In genomic region chr17:48437421-48437911, GRCm38 (mm10) we compare ENCODE assay signal across 10 mouse cellular contexts. TPM values are rescaled to one million over a fixed set of nuclear protein-coding genes. Genes with fewer than 3 reads are reported as not detected.
DNase-seq lines count a peak whose midpoint lies in the region; ATAC-seq and TF ChIP-seq lines count a peak whose summit lies in the region.
"Had no signal": no experiment of that assay in that cellular context is flagged by ENCODE, and none has a peak within 500 bp of the region (broad histone marks: within the 10 kb centered on the region; RNA-seq: fewer than 3 reads in every experiment).

No protein-coding gene starts in this region.

- H3K4me1 ChIP-seq in lung, postnatal 0 days (ENCODE audit: insufficient read depth, low read depth, low read length): no peaks in the 10 kb centered on the region
- no peaks in the 10 kb centered on the region for H3K4me1 ChIP-seq in lung, adult 2 months (ENCODE audit: control insufficient read depth, insufficient read depth, low read length)
- H3K4me1 ChIP-seq in heart, adult 2 months (ENCODE audit: control insufficient read depth, insufficient read depth, low read length): peaks cover 3% of the 10 kb centered on the region
- H3K4me1 ChIP-seq in limb, embryonic 10.5 days: peaks cover 33% of the 10 kb centered on the region
- H3K4me1 ChIP-seq in stomach, embryonic 16.5 days (ENCODE audit: control insufficient read depth, insufficient read depth, low read length): peaks cover 23% of the 10 kb centered on the region

- intact Hi-C loops in heart, adult 2 months (cut with DNase I): loop anchor here (1.0 kb wide), 1 partner anchor 21 kb away; no protein-coding TSS in a partner anchor

- WGBS in lung, postnatal 0 days: 20% methylated on average over 7 of the region's 7 CpGs
- WGBS in lung, adult 2 months: 32% methylated on average over 7 of the region's 7 CpGs
- 38% methylated on average over 7 of the region's 7 CpGs for WGBS in heart, adult 2 months
- 36% methylated on average over 7 of the region's 7 CpGs for WGBS in limb, embryonic 10.5 days
- 27% methylated on average over 7 of the region's 7 CpGs for whole genome bisulfite sequencing in stomach, embryonic 16.5 days

- H3K9ac ChIP-seq in lung, postnatal 0 days (replicated peaks; ENCODE audit: low read depth): no peak overlapping the region
- no peak overlapping the region for H3K9ac ChIP-seq in heart, adult 2 months (ENCODE audit: low read depth, low read length)
- H3K9ac ChIP-seq in stomach, embryonic 16.5 days (ENCODE audit: low read length): no peak overlapping the region

- H3K4me2 ChIP-seq in lung, postnatal 0 days (replicated peaks; ENCODE audit: low read depth, low read length): no peak overlapping the region
- H3K4me2 ChIP-seq in stomach, embryonic 16.5 days (ENCODE audit: low read depth, low read length): no peak overlapping the region

- H3K27ac ChIP-seq in lung, postnatal 0 days (ENCODE audit: low read length): no peak overlapping the region
- H3K27ac ChIP-seq in heart, adult 2 months: peak overlapping the region; percentile 66
- peak overlapping the region; percentile 83 for H3K27ac ChIP-seq in limb, embryonic 10.5 days
- peak overlapping the region; percentile 55 for H3K27ac ChIP-seq in stomach, embryonic 16.5 days (ENCODE audit: low read length)

- no peaks in the 10 kb centered on the region for H3K79me2 ChIP-seq in heart, adult 2 months (replicated peaks; ENCODE audit: control insufficient read depth, insufficient read depth, low read length)

- H3K36me3 ChIP-seq in lung, postnatal 0 days (ENCODE audit: insufficient read depth, low read length): no peaks in the 10 kb centered on the region
- H3K36me3 ChIP-seq in heart, adult 2 months (ENCODE audit: control insufficient read depth, insufficient read depth, low read length): no peaks in the 10 kb centered on the region
- no peaks in the 10 kb centered on the region for H3K36me3 ChIP-seq in limb, embryonic 10.5 days
- H3K36me3 ChIP-seq in stomach, embryonic 16.5 days (ENCODE audit: control insufficient read depth, insufficient read depth, low read length): no peaks in the 10 kb centered on the region

- TF ChIP-seq POLR2A in lung, adult 2 months (IDR thresholded peaks at IDR 0.05; ENCODE audit: borderline replicate concordance, extremely low read depth, low read depth, low read length): no peak
- no peak for TF ChIP-seq POLR2A in heart, adult 2 months (IDR thresholded peaks at IDR 0.05; ENCODE audit: insufficient read depth, low read depth, low read length)

- no peak for DNase-seq in lung, postnatal 0 days (ENCODE audit: low spot score)
- DNase-seq in lung, adult 2 months: no peak
- DNase-seq in heart, adult 2 months: peak; percentile 58 to 60
- DNase-seq in limb, embryonic 10.5 days (ENCODE audit: low spot score): peak; percentile 70
- no peak for DNase-seq in thymus, postnatal 10 days (ENCODE audit: low spot score in 2 of 2)
- DNase-seq in right cerebral cortex, adult 2 months (ENCODE audit: low spot score in 2 of 2): no peak
- DNase-seq in cerebellum, adult 9-11 months: no peak

- peak; percentile 54 for TF ChIP-seq CTCF in lung, postnatal 0 days (IDR thresholded peaks at IDR 0.05)
- TF ChIP-seq CTCF in lung, adult 2 months (IDR thresholded peaks at IDR 0.05; ENCODE audit: insufficient read depth, low read length): no peak
- TF ChIP-seq CTCF in heart, adult 2 months (IDR thresholded peaks at IDR 0.05): peak; percentile 63

- no peaks in the 10 kb centered on the region for H3K27me3 ChIP-seq in lung, postnatal 0 days (replicated peaks; ENCODE audit: insufficient read depth, low read length)
- H3K27me3 ChIP-seq in heart, adult 2 months (ENCODE audit: control insufficient read depth, insufficient read depth, low read length): no peaks in the 10 kb centered on the region
- H3K27me3 ChIP-seq in limb, embryonic 10.5 days (ENCODE audit: low read depth, poor library complexity, severe bottlenecking): no peaks in the 10 kb centered on the region
- no peaks in the 10 kb centered on the region for H3K27me3 ChIP-seq in stomach, embryonic 16.5 days (ENCODE audit: control insufficient read depth, insufficient read depth, low read length)

- H3K9me3 ChIP-seq in lung, postnatal 0 days (ENCODE audit: low read length): no peaks in the 10 kb centered on the region
- no peaks in the 10 kb centered on the region for H3K9me3 ChIP-seq in limb, embryonic 10.5 days (replicated peaks)
- H3K9me3 ChIP-seq in stomach, embryonic 16.5 days (replicated peaks; ENCODE audit: control insufficient read depth, low read length): no peaks in the 10 kb centered on the region

- TF ChIP-seq EP300 in lung, postnatal 0 days (IDR thresholded peaks at IDR 0.05): no peak
- TF ChIP-seq EP300 in heart, adult 2 months (IDR thresholded peaks at IDR 0.05; ENCODE audit: insufficient read depth, low read depth, low read length): 0 out of 2 replicates have a peak, but pooled peaks have one; percentile 34

- H3K4me3 ChIP-seq in lung, postnatal 0 days (ENCODE audit: low read depth, low read length): no peak overlapping the region
- no peak overlapping the region for H3K4me3 ChIP-seq in lung, adult 2 months (replicated peaks; ENCODE audit: extremely low read depth, low read depth, low read length)
- H3K4me3 ChIP-seq in heart, adult 2 months: no peak overlapping the region
- 0 out of 2 replicates have a peak overlapping the region, but pooled peaks have one; percentile 8 for H3K4me3 ChIP-seq in limb, embryonic 10.5 days
- H3K4me3 ChIP-seq in stomach, embryonic 16.5 days (replicated peaks; ENCODE audit: low read length): no peak overlapping the region
- H3K4me3 ChIP-seq: erythroblast, embryonic 14.5 days had no signal

- peak; percentile 64 for ATAC-seq in lung, postnatal 0 days
- peak; percentile 9; the same call in 1 of the 2 replicates for ATAC-seq in stomach, embryonic 16.5 days (ENCODE audit: insufficient read depth, low FRiP score)

RNA-seq across cellular contexts. Expression of gene Apobec2, which starts 4.7 kb away (rescaled TPM):
- 5.6 and 6.5 TPM in 2 replicates for polyA plus RNA-seq in lung, postnatal 0 days (2015; fragmentation: Nextera tagmentation; extraction: Ambion mirVana)
- 1.7 and 39.9 TPM in 2 replicates for polyA plus RNA-seq in lung, adult 2 months (2012; rRNA removed)
- total RNA-seq in heart, adult 2 months (2021): 100 to 1,000 TPM; 222 to 256 TPM
- polyA plus RNA-seq in heart, adult 2 months (2012; rRNA removed): 150 and 194 TPM in 2 replicates
- polyA plus RNA-seq in limb, embryonic 10.5 days (2016; fragmentation: Nextera tagmentation; extraction: Ambion mirVana): 0.92 and 1.2 TPM in 2 replicates
- polyA plus RNA-seq in stomach, embryonic 16.5 days (2015; fragmentation: Nextera tagmentation; extraction: Ambion mirVana): 5.6 and 31.0 TPM in 2 replicates
- polyA plus RNA-seq: erythroblast, embryonic 14.5 days had no signal

RNA-seq across cellular contexts. Expression of gene Tspo2, which starts 13.9 kb away (rescaled TPM):
- 2.0 and 3.1 TPM in 2 replicates for polyA plus RNA-seq in lung, postnatal 0 days (2015; fragmentation: Nextera tagmentation; extraction: Ambion mirVana)
- 0.24 and 1.3 TPM in 2 replicates for polyA plus RNA-seq in lung, adult 2 months (2012; rRNA removed)
- 1 to 10 TPM in 1 of 2 experiments, not detected in 1; 1.9 TPM for total RNA-seq in heart, adult 2 months (2021)
- polyA plus RNA-seq in heart, adult 2 months (2012; rRNA removed): 0.82 and 5.4 TPM in 2 replicates
- polyA plus RNA-seq in limb, embryonic 10.5 days (2016; fragmentation: Nextera tagmentation; extraction: Ambion mirVana): not detected in 2 replicates
- polyA plus RNA-seq in stomach, embryonic 16.5 days (2015; fragmentation: Nextera tagmentation; extraction: Ambion mirVana): 8.1 and 8.5 TPM in 2 replicates
- total RNA-seq: ES-E14 had no signal

RNA-seq across cellular contexts. Expression of gene Unc5cl, which starts 17.2 kb away (rescaled TPM):
- polyA plus RNA-seq in lung, postnatal 0 days (2015; fragmentation: Nextera tagmentation; extraction: Ambion mirVana): 0.44 and 0.69 TPM in 2 replicates
- polyA plus RNA-seq in lung, adult 2 months (2012; rRNA removed): 0.85 and 1.1 TPM in 2 replicates
- under 1 TPM; 0.23 to 0.27 TPM for total RNA-seq in heart, adult 2 months (2021)
- 0.21 TPM in 1 of 2 replicates, not detected in the other for polyA plus RNA-seq in heart, adult 2 months (2012; rRNA removed)
- polyA plus RNA-seq in limb, embryonic 10.5 days (2016; fragmentation: Nextera tagmentation; extraction: Ambion mirVana): 0.06 and 0.13 TPM in 2 replicates
- polyA plus RNA-seq in stomach, embryonic 16.5 days (2015; fragmentation: Nextera tagmentation; extraction: Ambion mirVana): 13.7 and 13.8 TPM in 2 replicates

RNA-seq across cellular contexts. Expression of gene Oard1, which starts 27.7 kb away (rescaled TPM):
- polyA plus RNA-seq in lung, postnatal 0 days (2015; fragmentation: Nextera tagmentation; extraction: Ambion mirVana): 43.9 and 45.8 TPM in 2 replicates
- polyA plus RNA-seq in lung, adult 2 months (2012; rRNA removed): 6.7 and 11.9 TPM in 2 replicates
- total RNA-seq in heart, adult 2 months (2021): 10 to 100 TPM; 15.5 to 21.6 TPM
- polyA plus RNA-seq in heart, adult 2 months (2012; rRNA removed): 8.6 and 20.5 TPM in 2 replicates
- polyA plus RNA-seq in limb, embryonic 10.5 days (2016; fragmentation: Nextera tagmentation; extraction: Ambion mirVana): 75.0 and 80.3 TPM in 2 replicates
- polyA plus RNA-seq in stomach, embryonic 16.5 days (2015; fragmentation: Nextera tagmentation; extraction: Ambion mirVana): 54.4 and 54.5 TPM in 2 replicates

RNA-seq across cellular contexts. Expression of gene Nfya, which starts 27.8 kb away (rescaled TPM):
- polyA plus RNA-seq in lung, postnatal 0 days (2015; fragmentation: Nextera tagmentation; extraction: Ambion mirVana): 5.6 and 8.5 TPM in 2 replicates
- polyA plus RNA-seq in lung, adult 2 months (2012; rRNA removed): 64.4 and 82.6 TPM in 2 replicates
- total RNA-seq in heart, adult 2 months (2021): 10 to 100 TPM; 14.7 to 21.2 TPM
- polyA plus RNA-seq in heart, adult 2 months (2012; rRNA removed): 33.1 and 41.9 TPM in 2 replicates
- polyA plus RNA-seq in limb, embryonic 10.5 days (2016; fragmentation: Nextera tagmentation; extraction: Ambion mirVana): 21.9 and 26.4 TPM in 2 replicates
- 11.3 and 12.4 TPM in 2 replicates for polyA plus RNA-seq in stomach, embryonic 16.5 days (2015; fragmentation: Nextera tagmentation; extraction: Ambion mirVana)

Comparison
In these comparisons a context has a peak if more than half of its experiments do, and no peak if none do; other contexts are left out.
1. DNase-seq: peak in heart, adult 2 months (2 of 2) and limb, embryonic 10.5 days (single experiment); none in lung, postnatal 0 days (single experiment), lung, adult 2 months (single experiment), thymus, postnatal 10 days (0 of 2), right cerebral cortex, adult 2 months (0 of 2) and cerebellum, adult 9-11 months (single experiment).